In genomic region chr3:108200329-108201323, GRCm38 (mm10) we compare ENCODE assay signal across 8 mouse cellular contexts. TPM values are rescaled to one million over a fixed set of nuclear protein-coding genes. Genes with fewer than 3 reads are reported as not detected.
DNase-seq lines count a peak whose midpoint lies in the region; ATAC-seq and TF ChIP-seq lines count a peak whose summit lies in the region.

Gene Cyb561d1 (minus strand): TSS chr3:108201212.

- peak within 1 kb of the TSS; percentile 67 for H3K4me2 ChIP-seq in forebrain, embryonic 15.5 days (replicated peaks)
- H3K4me2 ChIP-seq in liver, postnatal 0 days (ENCODE audit: low read depth, low read length) = peak within 1 kb of the TSS; percentile 66
- H3K4me2 ChIP-seq in neural tube, embryonic 13.5 days = peak within 1 kb of the TSS; percentile 58

- H3K9ac ChIP-seq in forebrain, embryonic 15.5 days (replicated peaks) = peak within 1 kb of the TSS; percentile 63
- peak within 1 kb of the TSS; percentile 73 for H3K9ac ChIP-seq in liver, postnatal 0 days (replicated peaks)
- peak within 1 kb of the TSS; percentile 73 for H3K9ac ChIP-seq in neural tube, embryonic 13.5 days

- intact Hi-C loops in heart, postnatal 14 days (cut with DNase I) = loop anchor here (5.0 kb wide), 1 partner anchor 118 kb away; no protein-coding TSS in a partner anchor

- peak; percentile 22; the same call in 1 of the 2 replicates for TF ChIP-seq CTCF in G1E (IDR thresholded peaks at IDR 0.05; ENCODE audit: low read depth, low read length)
- peak; percentile 89 for TF ChIP-seq CTCF in liver, postnatal 0 days (IDR thresholded peaks at IDR 0.05; ENCODE audit: low read depth)

- WGBS in forebrain, embryonic 15.5 days = 2% methylated on average over 44 of the region's 44 CpGs
- 3% methylated on average over 44 of the region's 44 CpGs for WGBS in liver, postnatal 0 days (ENCODE audit: insufficient replicate concordance)
- 3% methylated on average over 44 of the region's 44 CpGs for WGBS in neural tube, embryonic 13.5 days

- peaks cover 57% of the 10 kb centered on the region for H3K4me1 ChIP-seq in G1E (ENCODE audit: insufficient read depth, low read depth, low read length)
- peaks cover 46% of the 10 kb centered on the region for H3K4me1 ChIP-seq in forebrain, embryonic 15.5 days
- peaks cover 15% of the 10 kb centered on the region for H3K4me1 ChIP-seq in liver, postnatal 0 days (ENCODE audit: insufficient read depth)
- peaks cover 79% of the 10 kb centered on the region for H3K4me1 ChIP-seq in neural tube, embryonic 13.5 days (replicated peaks)

- no peaks in the 10 kb centered on the region for H3K27me3 ChIP-seq in G1E (ENCODE audit: insufficient read depth, low read length)
- H3K27me3 ChIP-seq in forebrain, embryonic 15.5 days = no peaks in the 10 kb centered on the region
- no peaks in the 10 kb centered on the region for H3K27me3 ChIP-seq in liver, postnatal 0 days (ENCODE audit: insufficient read depth, low read length)
- H3K27me3 ChIP-seq in neural tube, embryonic 13.5 days = no peaks in the 10 kb centered on the region

- TF ChIP-seq EP300 in liver, postnatal 0 days (IDR thresholded peaks at IDR 0.05; ENCODE audit: low read depth) = no peak

- H3K27ac ChIP-seq in forebrain, embryonic 15.5 days (replicated peaks) = peak within 1 kb of the TSS; percentile 82
- peak within 1 kb of the TSS; percentile 90 for H3K27ac ChIP-seq in liver, postnatal 0 days (ENCODE audit: low read depth)
- H3K27ac ChIP-seq in neural tube, embryonic 13.5 days (replicated peaks) = peak within 1 kb of the TSS; percentile 80

- H3K9me3 ChIP-seq in G1E (replicated peaks) = no peaks in the 10 kb centered on the region
- H3K9me3 ChIP-seq in forebrain, embryonic 15.5 days = no peaks in the 10 kb centered on the region
- no peaks in the 10 kb centered on the region for H3K9me3 ChIP-seq in liver, postnatal 0 days (ENCODE audit: low read length)
- no peaks in the 10 kb centered on the region for H3K9me3 ChIP-seq in neural tube, embryonic 13.5 days

- peak; percentile 93 for ATAC-seq in G1E (ENCODE audit: extremely low read depth, insufficient number of reproducible peaks, low FRiP score, poor library complexity, severe bottlenecking)
- peak; percentile 88 for ATAC-seq in forebrain, embryonic 15.5 days (replicated peaks)
- ATAC-seq in liver, postnatal 0 days = peak; percentile 95
- peak; percentile 72 for ATAC-seq in neural tube, embryonic 13.5 days (ENCODE audit: low read depth)

- peak; percentile 85 for DNase-seq in G1E (ENCODE audit: low spot score)
- DNase-seq in cerebellum, adult 11-12 months = peak; percentile 89
- peak; percentile 90 to 94 for DNase-seq in heart, postnatal 14 days
- DNase-seq in layer of hippocampus, adult 11-12 months (ENCODE audit: low spot score) = peak; percentile 92
- peak; percentile 97 for DNase-seq in liver, postnatal 0 days
- peak; percentile 95 for DNase-seq in testis, postnatal 10 days (ENCODE audit: low spot score)

- peaks cover 82% of the 10 kb centered on the region for H3K36me3 ChIP-seq in G1E (replicated peaks)
- peaks cover 35% of the 10 kb centered on the region for H3K36me3 ChIP-seq in forebrain, embryonic 15.5 days
- H3K36me3 ChIP-seq in liver, postnatal 0 days (replicated peaks; ENCODE audit: insufficient read depth, low read length) = peaks cover 16% of the 10 kb centered on the region
- H3K36me3 ChIP-seq in neural tube, embryonic 13.5 days = peaks cover 58% of the 10 kb centered on the region

- peak within 1 kb of the TSS; percentile 82 for H3K4me3 ChIP-seq in G1E (ENCODE audit: low read depth, low read length)
- H3K4me3 ChIP-seq in forebrain, embryonic 15.5 days = peak within 1 kb of the TSS; percentile 60
- H3K4me3 ChIP-seq in liver, postnatal 0 days (ENCODE audit: low read depth, low read length) = peak within 1 kb of the TSS; percentile 70
- H3K4me3 ChIP-seq in neural tube, embryonic 13.5 days = peak within 1 kb of the TSS; percentile 47

RNA-seq across cellular contexts. Expression of gene Cyb561d1, which starts in this region (rescaled TPM):
- 2.9 and 3.9 TPM in 2 replicates for total RNA-seq in G1E (2014; fragmentation: Nextera tagmentation)
- total RNA-seq in G1E (2017) = 6.3 and 6.6 TPM in 2 replicates
- polyA plus RNA-seq in G1E (2012) = 2.9 and 3.4 TPM in 2 replicates
- 4.4 and 4.5 TPM in 2 replicates for polyA plus RNA-seq in forebrain, embryonic 15.5 days (2015; fragmentation: Nextera tagmentation; extraction: Ambion mirVana)
- 1 to 10 TPM; 5.0 to 5.1 TPM for total RNA-seq in heart, postnatal 14 days (2021)
- polyA plus RNA-seq in liver, postnatal 0 days (2015; fragmentation: Nextera tagmentation; extraction: Ambion mirVana) = 1.5 and 1.6 TPM in 2 replicates
- 3.9 and 4.3 TPM in 2 replicates for polyA plus RNA-seq in neural tube, embryonic 13.5 days (2015; fragmentation: Nextera tagmentation; extraction: Ambion mirVana)

Comparison
In these comparisons a context has a peak if more than half of its experiments do, and no peak if none do; other contexts are left out.
1. Peak in every context shown above with its lines: DNase-seq, ATAC-seq, H3K4me3 ChIP-seq and H3K27ac ChIP-seq.